Mouse (Mus musculus) forebrain, embryonic 16.5 days (tissue): ENCODE results near the gene Zfp503. TPM values are rescaled to one million over a fixed set of nuclear protein-coding genes. Genes with fewer than 3 reads are reported as not detected.

Experiments used
- ATAC-seq: fragments of 200-750 bp; cut with Nextera tagmentation; 2 replicates; pipeline ENCODE4 v1.8.0; 2017; ENCODE audit warnings: mild to moderate bottlenecking, moderate library complexity
- H3K27ac ChIP-seq: fragments of 300-500 bp; sonication (generic); 2 replicates; pipeline ENCODE4 v1.5.1; 2014; ENCODE audit warnings: low read length, control low read depth
- H3K27me3 ChIP-seq: fragments of 300-500 bp; sonication (generic); replicated peaks from 2 replicates; pipeline ENCODE4 v1.6.1; 2014; ENCODE audit warnings: low read length; ENCODE audit not compliant: control insufficient read depth, insufficient read depth
- H3K36me3 ChIP-seq: fragments of 300-500 bp; sonication (generic); 2 replicates; pipeline ENCODE4 v1.6.1; 2014; ENCODE audit not compliant: control insufficient read depth, insufficient read depth
- H3K4me1 ChIP-seq: fragments of 300-500 bp; sonication (generic); replicated peaks from 2 replicates; pipeline ENCODE4 v1.6.1; 2014; ENCODE audit warnings: low read length; ENCODE audit not compliant: control insufficient read depth, insufficient read depth
- H3K4me2 ChIP-seq: fragments of 300-500 bp; sonication (generic); 2 replicates; pipeline ENCODE4 v1.6.1; 2014; ENCODE audit warnings: mild to moderate bottlenecking, low read length, control low read depth
- H3K4me3 ChIP-seq: fragments of 300-500 bp; sonication (generic); replicated peaks from 2 replicates; pipeline ENCODE4 v1.5.1; 2014; ENCODE audit warnings: mild to moderate bottlenecking, low read length, control low read depth
- H3K9ac ChIP-seq: fragments of 300-500 bp; sonication (generic); replicated peaks from 2 replicates; pipeline ENCODE4 v1.6.1; 2014; ENCODE audit warnings: low read depth, low read length, control low read depth
- H3K9me3 ChIP-seq: fragments of 300-500 bp; sonication (generic); 2 replicates; pipeline ENCODE4 v1.6.1; 2016; ENCODE audit warnings: low read length; ENCODE audit not compliant: control insufficient read depth
- WGBS: fragments of 180-500 bp; shearing (Covaris S2); extraction: QIAGEN DNeasy Blood & Tissue Kit; methylation state at CpG from one replicate; pipeline ENCODE4 v1.1.7; 2014; 5-methylcytosine and 5-hydroxymethylcytosine counted together
- polyA plus RNA-seq: library from polyadenylated mRNA; unstranded; fragments of >200 nt; fragmentation: Nextera tagmentation; extraction: Ambion mirVana; gene quantifications from 2 replicates; pipeline ENCODE4 v1.2.1, GENCODE M21; 2015

Gene Zfp503
- polyA plus RNA-seq, result 5.4 and 5.5 TPM in 2 replicates

DNA sequence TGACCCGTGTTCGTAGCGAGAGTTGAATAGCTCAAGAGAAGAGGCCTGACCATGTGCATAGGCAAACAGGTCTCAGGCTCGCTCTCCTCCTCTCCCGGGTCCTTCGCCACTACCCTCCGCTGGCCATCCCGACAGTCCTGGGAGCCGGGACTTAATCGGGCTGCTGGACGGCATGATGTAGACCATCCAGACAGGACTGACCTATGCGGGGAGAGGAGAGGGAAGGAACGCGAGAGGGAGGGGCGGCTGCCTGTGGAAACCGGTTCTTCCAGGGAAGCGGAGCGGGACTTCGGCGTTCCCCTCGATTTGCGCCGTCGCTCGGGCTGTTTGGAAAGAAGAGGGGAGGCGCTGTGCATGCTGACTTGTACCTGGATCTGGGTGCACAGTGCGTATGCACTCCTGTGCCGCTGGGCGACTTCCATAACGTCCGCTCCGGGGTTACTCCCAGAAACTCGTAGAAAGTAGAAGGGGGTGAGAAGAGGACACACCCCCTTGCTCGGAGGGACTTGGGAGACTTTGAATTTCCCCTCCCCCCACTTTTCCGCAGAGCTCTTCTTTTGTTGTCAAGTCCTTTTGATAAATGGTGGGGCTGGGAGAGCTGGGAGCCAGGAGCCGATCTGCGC is at the start of gene Zfp503:
Zfp503 (minus strand) TSS at position 311 of the 623 bp plus-strand sequence.
- peak within 1 kb of the TSS; percentile 67 for H3K27ac ChIP-seq
- no peak for ATAC-seq
- peaks cover 50% of the 10 kb centered on the region for H3K4me1 ChIP-seq
- no peaks in the 10 kb centered on the region for H3K36me3 ChIP-seq
- peak within 1 kb of the TSS; percentile 20 for H3K9ac ChIP-seq
- H3K4me3 ChIP-seq, result peak within 1 kb of the TSS; percentile 70
- peak within 1 kb of the TSS; percentile 87 for H3K4me2 ChIP-seq
- WGBS, result under 1% methylated on average over 37 of the region's 37 CpGs
- H3K9me3 ChIP-seq, result no peaks in the 10 kb centered on the region
- peaks cover 53% of the 10 kb centered on the region for H3K27me3 ChIP-seq

DNA sequence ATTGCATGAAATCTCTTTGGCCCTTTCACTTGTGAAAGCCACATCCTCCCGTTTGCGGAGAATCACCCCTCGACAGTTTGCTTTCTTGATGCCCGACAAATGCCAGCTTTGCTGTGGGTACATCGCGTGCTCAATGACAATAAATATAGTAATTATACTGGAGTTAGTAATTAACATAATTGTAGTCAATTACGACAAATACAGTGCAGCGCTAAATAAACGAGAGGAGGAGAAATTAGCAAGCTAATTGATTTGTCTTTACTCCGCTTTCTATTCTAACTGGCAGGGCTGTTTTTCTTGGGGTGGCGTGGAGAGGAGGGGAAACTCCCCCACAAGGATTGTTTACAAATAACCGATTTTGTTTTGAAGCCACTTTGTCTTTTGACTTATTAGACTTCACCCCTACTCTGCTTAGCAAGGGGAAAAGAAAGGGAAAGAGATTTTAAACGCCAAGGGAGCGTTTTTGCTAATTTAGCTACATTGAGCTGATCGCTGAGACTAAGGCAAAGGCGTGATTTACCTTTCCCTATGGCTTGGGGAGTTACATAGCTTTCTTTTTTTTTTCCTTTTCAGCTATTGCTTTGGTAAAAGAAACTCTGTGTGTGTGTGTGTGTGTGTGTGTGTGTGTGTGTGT is 48.2 kb upstream of the Zfp503 start:
- ATAC-seq, result peak; percentile 76
- Histone ChIP-seq H3K27me3 (peaks cover 56% of the 10 kb centered on the region), H3K27ac (peak overlapping the region; percentile 8; the same call in 1 of the 2 replicates)

DNA sequence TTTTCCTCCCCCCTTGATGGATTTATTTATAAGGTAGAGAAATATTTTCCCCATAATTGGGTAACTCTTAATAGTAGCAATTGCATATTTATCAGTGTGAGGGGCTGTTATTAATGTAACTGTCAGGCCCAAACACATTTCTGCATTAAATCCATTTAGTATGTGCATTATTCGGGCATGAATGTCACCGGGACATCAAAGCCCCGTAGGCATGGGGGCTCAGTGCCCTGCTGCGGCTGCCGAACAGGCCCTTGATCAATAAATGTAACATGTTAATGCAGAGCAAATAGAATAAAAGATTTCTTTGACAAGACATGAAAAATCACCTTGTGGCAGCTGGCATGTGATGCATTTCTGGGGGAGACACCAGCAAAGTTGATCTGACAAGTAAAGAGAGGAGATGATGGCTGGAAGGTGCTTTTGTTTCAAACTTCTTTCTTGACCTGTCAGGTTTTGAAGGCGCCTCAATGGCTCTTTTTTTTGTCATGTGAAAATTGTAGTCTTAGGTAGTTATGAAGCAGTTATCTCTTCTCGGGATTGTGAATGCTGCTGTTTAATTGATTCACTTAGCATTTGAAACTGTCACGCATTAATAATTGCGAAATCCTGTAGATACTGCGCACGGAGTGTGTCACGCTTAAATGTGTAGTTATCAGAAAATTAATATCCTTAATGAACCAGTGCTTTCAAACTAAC is 47.5 kb upstream of the Zfp503 start:
- H3K27me3 ChIP-seq, result peaks cover 51% of the 10 kb centered on the region
- no peak overlapping the region for H3K4me3 ChIP-seq
- peak overlapping the region; percentile 31 for H3K4me2 ChIP-seq
- peaks cover 20% of the 10 kb centered on the region for H3K4me1 ChIP-seq
- no peaks in the 10 kb centered on the region for H3K36me3 ChIP-seq
- H3K27ac ChIP-seq, result no peak overlapping the region; the same call in 1 of the 2 replicates
- no peak overlapping the region for H3K9ac ChIP-seq
- peak; percentile 63 for ATAC-seq
- no peaks in the 10 kb centered on the region for H3K9me3 ChIP-seq
- WGBS, result 21% methylated on average over 12 of the region's 12 CpGs

More for the DNA sequence above, 48.2 kb upstream of the Zfp503 start:
- Histone ChIP-seq H3K4me2 (peak overlapping the region; percentile 31), H3K9me3 (no peaks in the 10 kb centered on the region), H3K9ac (no peak overlapping the region), H3K4me1 (peaks cover 20% of the 10 kb centered on the region), H3K4me3 (no peak overlapping the region), H3K36me3 (no peaks in the 10 kb centered on the region)
- 12% methylated on average over 16 of the region's 16 CpGs for WGBS

DNA sequence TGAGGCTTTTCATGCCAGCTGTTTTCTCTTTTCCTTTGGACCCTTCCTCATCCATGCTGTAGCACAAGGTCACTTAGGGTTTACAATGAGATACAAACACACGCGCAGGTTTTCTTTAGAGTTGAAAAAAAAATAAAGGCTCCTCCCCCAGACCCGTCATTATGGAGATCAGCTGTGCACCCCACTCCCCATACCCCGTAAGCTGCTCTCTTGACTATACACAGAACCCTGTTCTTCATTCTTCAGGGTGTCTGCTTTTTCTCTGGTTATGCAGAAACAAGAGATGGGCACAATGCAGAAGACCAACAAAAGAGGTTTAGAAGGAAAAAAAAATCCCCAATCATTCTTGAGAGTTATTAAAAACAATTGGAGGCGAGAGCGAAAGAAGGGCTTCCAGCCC is 46.9 kb upstream of the Zfp503 start:
- Histone ChIP-seq H3K27me3 (peaks cover 47% of the 10 kb centered on the region), H3K4me3 (no peak overlapping the region), H3K9me3 (no peaks in the 10 kb centered on the region), H3K9ac (no peak overlapping the region), H3K4me1 (peaks cover 20% of the 10 kb centered on the region), H3K4me2 (no peak overlapping the region), H3K36me3 (no peaks in the 10 kb centered on the region), H3K27ac (peak overlapping the region; percentile 38)
- 16% methylated on average over 6 of the region's 6 CpGs for WGBS
- ATAC-seq, result peak; percentile 19; the same call in 1 of the 2 replicates

DNA sequence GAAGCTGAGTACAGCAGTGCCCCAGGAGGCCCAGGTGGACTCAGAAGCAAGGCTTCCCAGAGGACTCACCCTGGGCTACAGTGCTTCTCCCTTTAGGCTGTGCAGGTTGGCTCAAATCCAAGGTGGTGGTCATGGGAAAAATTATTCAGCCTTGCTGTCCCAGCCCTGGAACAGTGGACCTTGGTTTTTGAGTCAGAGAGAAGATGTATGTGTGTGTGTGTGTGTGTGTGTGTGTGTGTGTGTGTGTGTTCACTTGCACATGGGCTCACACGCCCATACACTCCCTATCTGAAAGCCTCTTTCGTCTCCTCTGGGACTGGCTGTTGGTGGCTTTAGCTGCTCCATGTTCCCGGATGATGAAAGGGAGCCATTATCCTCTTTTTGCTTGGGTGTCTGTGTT is 46.5 kb upstream of the Zfp503 start:
- Histone ChIP-seq H3K9ac (no peak overlapping the region), H3K4me1 (peaks cover 20% of the 10 kb centered on the region), H3K27me3 (peaks cover 43% of the 10 kb centered on the region), H3K4me2 (no peak overlapping the region), H3K27ac (peak overlapping the region; percentile 38), H3K36me3 (no peaks in the 10 kb centered on the region), H3K9me3 (no peaks in the 10 kb centered on the region), H3K4me3 (no peak overlapping the region)
- WGBS, result 3% methylated on average over 3 of the region's 3 CpGs
- ATAC-seq, result peak; percentile 19; the same call in 1 of the 2 replicates

DNA sequence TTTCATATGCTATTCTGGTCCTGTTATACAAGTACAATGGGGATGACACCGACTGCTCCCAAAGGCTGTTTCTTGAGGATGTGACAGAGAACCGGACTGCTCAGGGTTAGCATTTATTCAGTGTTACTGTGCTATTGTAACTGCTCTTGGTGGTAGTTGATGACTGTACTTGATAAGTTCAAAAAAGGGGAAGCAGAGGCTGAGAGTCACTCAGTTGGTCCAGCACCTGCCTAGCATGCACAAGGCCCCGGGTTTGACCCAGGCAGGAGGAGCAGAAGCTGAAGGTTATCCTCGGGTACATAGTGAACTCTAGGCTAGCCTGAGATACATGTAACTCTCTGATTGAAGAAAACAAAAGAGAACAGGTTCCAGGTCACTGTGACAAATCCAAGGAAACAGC is 34.1 kb upstream of the Zfp503 start:
- no peak for ATAC-seq
- Histone ChIP-seq H3K9ac (no peak overlapping the region), H3K36me3 (no peaks in the 10 kb centered on the region), H3K4me3 (no peak overlapping the region), H3K9me3 (no peaks in the 10 kb centered on the region), H3K27ac (no peak overlapping the region), H3K4me2 (no peak overlapping the region), H3K4me1 (peaks cover 9% of the 10 kb centered on the region), H3K27me3 (peaks cover 26% of the 10 kb centered on the region)
- 70% methylated on average over 4 of the region's 4 CpGs for WGBS

DNA sequence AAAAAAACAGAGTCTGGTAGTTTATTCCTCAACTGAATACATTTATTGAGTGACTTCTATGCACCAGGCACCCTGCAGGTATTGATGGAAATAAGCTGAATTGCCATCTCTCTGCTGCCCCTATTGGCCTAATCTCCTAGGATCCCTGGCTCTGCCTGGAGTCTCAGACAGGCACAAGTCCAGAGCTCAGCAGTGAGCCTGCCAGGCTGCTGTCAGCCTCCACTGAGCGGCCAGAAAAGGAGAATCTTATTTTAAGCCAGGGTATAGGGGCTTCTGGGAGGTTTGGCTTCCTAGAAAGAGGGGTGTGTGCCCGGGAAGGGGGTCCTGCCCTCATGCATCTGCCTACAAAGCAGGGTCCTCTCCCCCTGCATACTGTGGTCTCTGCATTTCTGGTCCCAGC is 31.5 kb upstream of the Zfp503 start:
- no peak overlapping the region for H3K4me2 ChIP-seq
- WGBS, result 12% methylated on average over 2 of the region's 2 CpGs
- H3K9ac ChIP-seq, result no peak overlapping the region
- peaks cover 9% of the 10 kb centered on the region for H3K4me1 ChIP-seq
- no peaks in the 10 kb centered on the region for H3K9me3 ChIP-seq
- H3K27me3 ChIP-seq, result peaks cover 41% of the 10 kb centered on the region
- no peak overlapping the region for H3K4me3 ChIP-seq
- no peaks in the 10 kb centered on the region for H3K36me3 ChIP-seq
- H3K27ac ChIP-seq, result no peak overlapping the region
- ATAC-seq, result peak; percentile 66

DNA sequence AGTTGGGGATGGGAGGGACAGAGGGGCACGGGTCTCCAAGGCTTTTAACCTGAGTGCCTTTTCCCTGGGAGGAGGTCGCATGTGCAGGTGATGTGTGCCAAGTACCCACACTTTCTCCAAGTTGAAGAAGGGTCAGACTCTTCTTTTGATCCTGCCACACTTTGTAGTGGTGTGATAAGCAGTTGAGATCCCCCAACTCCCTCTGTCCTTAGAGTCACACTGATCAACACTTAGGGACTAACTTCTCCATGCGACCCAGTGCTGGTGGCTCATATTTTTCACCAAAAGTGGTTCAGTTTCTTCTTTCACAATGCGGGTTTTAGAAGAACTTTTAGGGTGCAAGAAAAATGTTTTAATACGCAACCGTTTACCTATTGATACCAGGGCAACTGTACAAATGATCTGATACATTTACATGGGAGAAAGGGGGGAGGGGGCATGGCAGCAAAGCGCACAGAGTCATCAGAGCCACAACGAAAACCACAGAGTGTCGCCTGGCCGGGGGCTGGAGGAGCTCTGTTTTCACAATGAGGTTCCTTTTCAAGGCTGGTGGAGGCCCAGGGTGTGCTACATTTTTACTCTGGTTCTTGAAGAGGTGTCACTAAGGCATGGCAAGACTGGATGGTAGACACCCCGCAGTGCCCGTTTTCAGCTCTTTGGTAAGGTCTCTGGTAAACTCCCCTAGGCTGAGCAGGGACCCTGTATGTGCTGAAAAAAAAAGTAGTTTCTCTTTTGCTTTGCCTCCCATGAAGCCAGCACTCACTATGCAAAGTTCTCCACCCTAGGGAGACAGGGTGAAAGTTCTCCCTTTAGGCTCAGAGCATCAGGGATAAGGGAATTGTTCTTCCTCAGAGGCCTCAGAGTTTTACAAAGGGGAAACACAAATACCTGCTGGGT is 30.8 kb upstream of the Zfp503 start:
- Histone ChIP-seq H3K4me2 (peak overlapping the region; percentile 48), H3K4me3 (peak overlapping the region; percentile 26), H3K4me1 (peaks cover 9% of the 10 kb centered on the region), H3K36me3 (no peaks in the 10 kb centered on the region), H3K27me3 (peaks cover 43% of the 10 kb centered on the region), H3K27ac (no peak overlapping the region), H3K9me3 (no peaks in the 10 kb centered on the region), H3K9ac (no peak overlapping the region)
- ATAC-seq, result no peak
- WGBS, result 39% methylated on average over 12 of the region's 12 CpGs
